1 mouse cellular context compared by ENCODE assay signal in genomic region chr15:99725341-99726155, GRCm38 (mm10).
TF ChIP-seq lines count a peak whose summit lies in the region.

Gene Cox14, plus strand, starts transcription at chr15:99725618.

TF ChIP-seq in CH12.LX, 34 proteins besides CTCF, POLR2A, EP300 and RAD21 (continued from another document):
- TF ChIP-seq SMC3 (IDR thresholded peaks at IDR 0.05; ENCODE audit: low read depth, low read length) = peak; percentile 51
- peak; percentile 75 for TF ChIP-seq JUND (conservative IDR thresholded peaks at IDR 0.05; ENCODE audit: low read depth, low read length)
- TF ChIP-seq MEF2A (IDR thresholded peaks at IDR 0.05; ENCODE audit: borderline replicate concordance, low read depth, low read length) = no peak
- TF ChIP-seq MAZ (IDR thresholded peaks at IDR 0.05; ENCODE audit: low read depth, low read length) = 0 out of 2 replicates have a peak, but pooled peaks have one; percentile 64
- TF ChIP-seq E2F4 (IDR thresholded peaks at IDR 0.05; ENCODE audit: insufficient replicate concordance, low read depth, low read length) = no peak
- peak; percentile 67 for TF ChIP-seq TCF12 (IDR thresholded peaks at IDR 0.05; ENCODE audit: low read depth, low read length)
- no peak for TF ChIP-seq USF2 (conservative IDR thresholded peaks at IDR 0.05; ENCODE audit: low read depth, low read length)
- TF ChIP-seq CHD2 (IDR thresholded peaks at IDR 0.05; ENCODE audit: low read length) = peak; percentile 99
- peak; percentile 55 for TF ChIP-seq MYC (IDR thresholded peaks at IDR 0.05; ENCODE audit: low read depth, low read length)
- TF ChIP-seq PAX5 (IDR thresholded peaks at IDR 0.05; ENCODE audit: low read length) = no peak
- peak; percentile 90 for TF ChIP-seq NRF1 (IDR thresholded peaks at IDR 0.05; ENCODE audit: low read depth, low read length)
- no peak for TF ChIP-seq MAFK (IDR thresholded peaks at IDR 0.05; ENCODE audit: insufficient replicate concordance, low read length)
- TF ChIP-seq ZNF384 (IDR thresholded peaks at IDR 0.05; ENCODE audit: low read depth, low read length) = no peak; the same call in 1 of the 2 replicates
- TF ChIP-seq POLR2AphosphoS2 (IDR thresholded peaks at IDR 0.05; ENCODE audit: low read depth, low read length) = no peak; the same call in none of the 2 replicates
